In the genomic region with DNA sequence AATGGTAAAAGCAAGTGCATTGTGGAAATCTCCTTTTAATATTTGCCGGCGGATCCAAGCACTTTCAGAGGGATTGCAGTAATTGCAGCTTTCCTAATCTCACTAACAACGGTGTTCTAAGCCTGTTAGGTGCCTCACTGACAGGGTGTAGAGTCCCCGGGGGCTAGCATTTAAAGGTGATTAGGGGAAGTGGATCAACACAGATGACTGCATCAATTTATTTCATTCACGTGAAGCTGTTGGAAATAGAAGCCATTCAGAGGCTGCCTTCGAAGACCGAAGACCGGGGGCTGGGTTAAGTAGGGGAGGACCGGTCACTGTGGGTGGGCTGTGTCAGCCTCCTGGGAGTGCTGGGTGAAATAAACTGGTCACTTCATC, we compare ENCODE assay signal across 1 mouse cellular context.
TF ChIP-seq lines count a peak whose summit lies in the region.

No protein-coding gene starts in this region.

TF ChIP-seq in myocyte, 11 proteins besides CTCF, POLR2A, EP300 and RAD21 (continued from another document):
- TF ChIP-seq TCF12 (IDR thresholded peaks at IDR 0.05; ENCODE audit: insufficient read depth, poor library complexity, severe bottlenecking): no peak
- no peak for TF ChIP-seq E2F4 (IDR thresholded peaks at IDR 0.05; ENCODE audit: insufficient read depth)
